Mouse (Mus musculus) liver, adult 2 months (tissue): ENCODE measurements around the gene Armc5. TPM values are rescaled to one million over a fixed set of nuclear protein-coding genes. Genes with fewer than 3 reads are reported as not detected.

Experiments
- DNase-seq: peaks from one replicate; pipeline ENCODE4 v3.0.0-alpha.2; 2011; ENCODE audit warnings: low read depth, low spot score; ENCODE audit errors: extremely low read depth
- H3K27ac ChIP-seq: fragments of 200-500 bp; replicated peaks from 2 replicates; pipeline ENCODE4 v1.5.1; 2012; ENCODE audit warnings: low read depth, mild to moderate bottlenecking, control low read depth, inconsistent platforms, low read length; ENCODE audit not compliant: insufficient read depth
- H3K27me3 ChIP-seq: fragments of 200-500 bp; 2 replicates; pipeline ENCODE4 v1.6.1; 2012; ENCODE audit warnings: mild to moderate bottlenecking, moderate library complexity, low read length, inconsistent platforms; ENCODE audit not compliant: control insufficient read depth, insufficient read depth
- H3K36me3 ChIP-seq: fragments of 200-500 bp; 2 replicates; pipeline ENCODE4 v1.6.1; 2012; ENCODE audit warnings: low read length, inconsistent platforms; ENCODE audit not compliant: control insufficient read depth, insufficient read depth
- H3K4me1 ChIP-seq: fragments of 200-500 bp; 2 replicates; pipeline ENCODE4 v1.6.1; 2011; ENCODE audit warnings: low read length; ENCODE audit not compliant: control insufficient read depth, insufficient read depth
- H3K4me3 ChIP-seq: fragments of 200-500 bp; 2 replicates; pipeline ENCODE4 v1.5.1; 2011; ENCODE audit warnings: low read depth, mild to moderate bottlenecking, control low read depth, low read length, moderate library complexity; ENCODE audit not compliant: insufficient read depth
- H3K79me2 ChIP-seq: fragments of 200-500 bp; 2 replicates; pipeline ENCODE4 v1.6.1; 2012; ENCODE audit warnings: inconsistent platforms, mild to moderate bottlenecking, low read length, moderate library complexity; ENCODE audit not compliant: control insufficient read depth, insufficient read depth
- H3K9ac ChIP-seq: fragments of 200-500 bp; 2 replicates; pipeline ENCODE4 v1.6.1; 2012; ENCODE audit warnings: low read depth, mild to moderate bottlenecking, control low read depth, inconsistent platforms, low read length
- CTCF ChIP-seq: fragments of 200-500 bp; IDR thresholded peaks from 2 replicates; pipeline ENCODE4 v1.5.1; 2011; ENCODE audit warnings: low read depth, low read length, control low read depth
- POLR2A ChIP-seq: fragments of 200-500 bp; IDR thresholded peaks from 2 replicates; pipeline ENCODE4 v1.6.1; 2011; ENCODE audit warnings: low read length, control low read depth; ENCODE audit not compliant: insufficient read depth; ENCODE audit errors: extremely low read depth
- WGBS: fragments of 180-500 bp; shearing (Covaris S2); methylation state at CpG from one replicate; pipeline ENCODE4 v1.1.7; 2018; 5-methylcytosine and 5-hydroxymethylcytosine counted together
- polyA plus RNA-seq: library from polyadenylated mRNA; depleted of rRNA; stranded (reverse); fragments of >200 nt; gene quantifications from 2 replicates; pipeline ENCODE4 v1.2.3, GENCODE M21; 2012; rRNA removed
- total RNA-seq: library from RNA; depleted of rRNA; stranded (reverse); fragments of >200 nt; gene quantifications from 2 replicates; pipeline ENCODE4 v1.2.3, GENCODE M21; 2014; rRNA removed

Armc5 gene
- total RNA-seq, result 2.1 and 3.2 TPM in 2 replicates
- polyA plus RNA-seq, result 11.3 and 12.7 TPM in 2 replicates

DNA sequence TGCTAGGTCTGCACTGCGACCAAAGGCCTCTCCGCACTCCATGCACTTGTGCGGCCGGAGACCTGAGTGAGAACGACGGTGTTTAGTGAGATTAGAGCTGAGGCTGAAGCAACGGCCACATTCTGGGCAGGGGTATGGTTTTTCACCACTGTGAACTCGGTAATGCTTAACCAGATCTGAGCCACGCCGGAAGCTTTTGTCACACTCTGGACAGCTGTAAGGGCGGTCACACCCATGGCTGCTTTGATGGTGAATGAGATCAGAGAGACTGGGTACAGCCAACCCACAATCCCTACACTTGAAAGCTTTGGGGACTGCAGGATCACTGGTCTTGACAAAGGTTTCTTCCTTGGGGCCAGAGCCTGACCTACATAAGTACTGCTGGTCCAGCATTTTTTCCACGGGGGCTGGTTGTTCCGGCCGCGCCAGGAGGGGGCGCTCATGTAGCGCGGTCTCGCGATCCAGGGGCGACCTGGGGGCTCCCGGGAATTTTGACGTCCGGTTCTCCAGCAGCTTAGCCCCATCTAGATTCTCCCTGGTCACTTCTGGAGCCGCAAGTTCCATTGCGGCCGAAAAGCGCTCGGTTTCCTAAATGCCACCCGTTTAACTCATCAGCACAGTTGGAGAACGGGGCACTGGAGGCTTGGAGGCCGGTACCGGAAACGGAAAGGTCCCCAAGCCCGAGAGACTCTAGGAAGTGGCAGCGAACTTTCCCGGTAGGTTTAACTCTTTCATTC, at the start of gene Armc5:
Gene Armc5 (plus strand): TSS at position 487 of the 737 bp plus-strand sequence.
- Histone ChIP-seq H3K79me2 (no peaks in the 10 kb centered on the region), H3K4me1 (peaks cover 19% of the 10 kb centered on the region), H3K27me3 (no peaks in the 10 kb centered on the region), H3K9ac (peak within 1 kb of the TSS; percentile 90), H3K27ac (peak within 1 kb of the TSS; percentile 88), H3K4me3 (peak within 1 kb of the TSS; percentile 70), H3K36me3 (no peaks in the 10 kb centered on the region)
- WGBS, result 22% methylated on average over 37 of the region's 37 CpGs
- DNase-seq, result peak; percentile 74
- TF ChIP-seq POLR2A, result no peak
- peak; percentile 78 for TF ChIP-seq CTCF

DNA sequence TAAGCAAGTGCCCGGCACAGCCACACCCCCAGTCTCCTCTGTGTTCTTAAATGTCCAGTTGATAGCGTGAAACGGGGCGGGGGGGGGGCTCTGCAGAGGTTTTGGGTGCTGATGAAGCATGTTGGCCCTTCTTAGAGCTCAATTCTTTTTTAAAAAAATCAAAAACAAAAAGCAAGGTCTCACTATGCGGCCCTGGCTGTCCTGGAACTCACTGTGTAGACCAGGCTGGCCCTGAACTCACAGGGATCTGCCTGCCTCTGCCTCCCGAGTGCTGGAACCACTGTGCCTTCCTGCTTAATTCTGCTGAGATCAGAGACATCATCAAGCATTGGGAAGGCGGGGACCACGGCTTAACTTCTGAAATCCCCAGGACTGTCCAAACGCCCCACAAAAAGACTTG, 35.5 kb upstream of the Armc5 start:
- Histone ChIP-seq H3K27me3 (no peaks in the 10 kb centered on the region), H3K36me3 (no peaks in the 10 kb centered on the region), H3K4me3 (no peak overlapping the region), H3K27ac (no peak overlapping the region), H3K79me2 (no peaks in the 10 kb centered on the region), H3K9ac (no peak overlapping the region), H3K4me1 (no peaks in the 10 kb centered on the region)
- no peak for DNase-seq
- 85% methylated on average over 9 of the region's 9 CpGs for WGBS
- TF ChIP-seq POLR2A (no peak), CTCF (no peak)

DNA sequence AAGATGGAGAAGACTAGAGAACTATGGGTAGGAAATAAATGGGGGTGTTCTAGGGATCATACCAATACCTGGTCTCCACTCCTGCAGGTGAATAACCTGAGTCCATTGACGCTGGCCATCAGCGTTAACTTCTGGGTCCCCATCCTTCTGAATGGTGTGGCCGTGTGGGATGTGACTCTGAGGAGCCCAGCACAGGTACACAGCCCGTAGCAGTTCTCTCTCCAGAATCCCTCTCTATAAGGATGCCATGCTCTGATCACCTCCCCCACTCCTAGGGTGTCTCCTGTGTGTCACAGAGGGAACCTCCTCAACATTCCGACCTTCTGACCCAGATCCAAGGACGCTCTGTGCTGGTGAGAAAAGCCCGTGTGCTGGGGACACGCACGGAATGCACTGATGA, 34.1 kb upstream of the Armc5 start:
- Histone ChIP-seq H3K36me3 (no peaks in the 10 kb centered on the region), H3K9ac (no peak overlapping the region), H3K27me3 (no peaks in the 10 kb centered on the region), H3K4me3 (no peak overlapping the region), H3K27ac (no peak overlapping the region), H3K4me1 (no peaks in the 10 kb centered on the region), H3K79me2 (no peaks in the 10 kb centered on the region)
- TF ChIP-seq POLR2A (no peak), CTCF (no peak)
- WGBS, result 71% methylated on average over 9 of the region's 9 CpGs
- DNase-seq, result no peak

DNA sequence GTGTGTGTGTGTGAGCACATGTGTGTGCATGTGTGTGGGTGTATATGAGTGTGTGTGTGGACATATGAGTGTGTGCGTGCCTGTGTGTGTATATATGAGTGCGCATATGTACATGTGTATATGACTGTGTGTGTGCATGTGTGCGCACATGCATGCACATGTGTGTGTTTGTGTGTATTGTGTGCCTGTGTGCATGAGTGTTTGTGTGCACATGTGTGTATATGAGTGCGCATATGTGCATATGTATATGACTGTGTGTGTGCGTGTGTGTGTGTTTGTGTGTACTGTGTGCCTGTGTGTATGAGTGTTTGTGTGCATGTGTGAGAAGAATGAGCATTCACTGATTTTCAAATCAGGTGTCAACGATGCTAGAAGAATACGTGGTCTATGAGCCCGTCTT, 33.0 kb upstream of the Armc5 start:
- no peaks in the 10 kb centered on the region for H3K4me1 ChIP-seq
- no peak overlapping the region for H3K4me3 ChIP-seq
- no peak for DNase-seq
- TF ChIP-seq POLR2A (no peak), CTCF (no peak)
- H3K27me3 ChIP-seq, result no peaks in the 10 kb centered on the region
- H3K9ac ChIP-seq, result no peak overlapping the region
- no peaks in the 10 kb centered on the region for H3K36me3 ChIP-seq
- WGBS, result 96% methylated on average over 8 of the region's 8 CpGs
- H3K79me2 ChIP-seq, result no peaks in the 10 kb centered on the region
- H3K27ac ChIP-seq, result no peak overlapping the region

DNA sequence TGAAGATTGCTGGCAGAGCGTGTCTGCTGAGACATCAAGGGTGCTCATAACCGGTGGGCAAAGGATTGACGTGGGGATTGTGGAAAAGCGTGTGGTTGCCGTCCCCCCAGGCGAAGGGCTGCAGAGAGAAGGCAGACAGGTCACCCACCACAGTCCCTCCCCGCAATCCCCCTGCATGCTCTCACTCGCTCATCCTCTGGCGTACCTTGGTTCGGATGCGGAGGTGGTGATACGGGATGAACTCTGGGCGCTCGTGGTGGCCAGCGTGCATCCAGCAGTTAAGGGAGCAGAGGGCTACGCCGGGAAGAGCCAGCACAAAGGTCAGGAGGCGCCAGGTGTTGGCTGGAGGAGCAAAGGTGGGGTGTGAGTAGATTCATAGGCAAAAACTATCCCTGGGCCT, 31.4 kb upstream of the Armc5 start:
- H3K27ac ChIP-seq, result no peak overlapping the region
- H3K79me2 ChIP-seq, result no peaks in the 10 kb centered on the region
- H3K27me3 ChIP-seq, result no peaks in the 10 kb centered on the region
- TF ChIP-seq POLR2A (no peak), CTCF (no peak)
- no peaks in the 10 kb centered on the region for H3K4me1 ChIP-seq
- no peak for DNase-seq
- no peaks in the 10 kb centered on the region for H3K36me3 ChIP-seq
- no peak overlapping the region for H3K4me3 ChIP-seq
- 78% methylated on average over 18 of the region's 18 CpGs for WGBS
- H3K9ac ChIP-seq, result no peak overlapping the region

- H3K4me3 ChIP-seq, result no peak within 1 kb of the TSS
- H3K4me1 ChIP-seq, result no peaks in the 10 kb centered on the region
- no peak for DNase-seq
- TF ChIP-seq CTCF, result no peak
- no peak for TF ChIP-seq POLR2A
- H3K9ac ChIP-seq, result no peak within 1 kb of the TSS
- H3K79me2 ChIP-seq, result no peaks in the 10 kb centered on the region
- 80% methylated on average over 6 of the region's 6 CpGs for WGBS
- H3K27me3 ChIP-seq, result no peaks in the 10 kb centered on the region
- H3K36me3 ChIP-seq, result no peaks in the 10 kb centered on the region
- H3K27ac ChIP-seq, result no peak within 1 kb of the TSS
Observed at GRCm38 (mm10) chr7:128206152-128206551, 31.0 kb upstream of the Armc5 start, which contains the start of gene Cox6a2. TSS of gene Cox6a2 (minus strand) at chr7:128206387.
